Mouse (Mus musculus): ENCODE data around the gene Ssmem1.

Gene Ssmem1

DNA sequence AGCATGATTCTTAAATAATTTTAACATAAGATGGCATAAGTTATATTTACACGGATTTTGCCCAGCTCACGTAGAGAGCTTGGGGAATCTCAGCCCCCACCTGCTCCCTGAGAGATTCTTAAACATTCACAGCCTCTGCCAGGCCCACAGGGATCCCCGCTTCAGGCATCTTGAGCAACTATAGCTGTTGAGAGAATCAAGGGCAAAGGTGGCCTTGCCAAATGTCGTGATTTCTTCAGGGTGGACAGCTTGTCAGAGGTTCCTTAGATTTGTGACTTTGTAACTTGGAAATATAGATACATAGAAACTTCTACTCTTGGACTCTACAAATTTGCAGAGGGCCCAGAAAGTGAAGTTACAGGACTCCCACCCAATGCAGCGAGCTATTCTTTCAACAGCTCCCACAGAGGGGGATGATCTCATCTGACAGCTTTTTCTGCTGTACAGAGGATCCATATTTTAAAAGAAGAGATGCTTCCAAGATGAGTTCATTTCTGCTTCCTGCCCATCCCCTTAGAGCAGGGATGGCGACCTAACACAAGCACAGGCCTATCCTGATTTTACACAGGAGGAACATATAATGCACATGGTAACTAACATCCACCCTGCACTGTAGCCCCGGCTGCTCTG is 43.8 kb downstream of the Ssmem1 start:
- in situ Hi-C loops (cut with MseI, MboI): no loop called here

DNA sequence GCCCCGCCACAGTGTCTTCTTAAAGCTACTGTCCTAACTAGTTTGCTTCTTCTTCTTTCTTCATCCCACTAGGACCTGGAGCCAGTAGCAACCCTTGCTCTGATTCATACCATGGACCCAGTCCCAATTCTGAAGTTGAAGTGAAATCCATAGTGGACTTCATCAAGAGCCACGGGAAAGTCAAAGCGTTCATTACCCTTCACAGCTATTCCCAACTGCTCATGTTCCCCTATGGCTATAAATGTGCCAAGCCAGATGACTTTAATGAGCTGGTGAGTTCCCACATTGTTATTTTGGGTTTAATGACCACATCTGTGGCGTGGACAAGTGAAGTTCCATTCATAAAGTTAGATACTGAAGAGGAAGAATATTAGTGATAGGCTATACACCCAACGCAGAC is 44.4 kb downstream of the Ssmem1 start:
- in situ Hi-C loops (cut with MseI, MboI): no loop called here

DNA sequence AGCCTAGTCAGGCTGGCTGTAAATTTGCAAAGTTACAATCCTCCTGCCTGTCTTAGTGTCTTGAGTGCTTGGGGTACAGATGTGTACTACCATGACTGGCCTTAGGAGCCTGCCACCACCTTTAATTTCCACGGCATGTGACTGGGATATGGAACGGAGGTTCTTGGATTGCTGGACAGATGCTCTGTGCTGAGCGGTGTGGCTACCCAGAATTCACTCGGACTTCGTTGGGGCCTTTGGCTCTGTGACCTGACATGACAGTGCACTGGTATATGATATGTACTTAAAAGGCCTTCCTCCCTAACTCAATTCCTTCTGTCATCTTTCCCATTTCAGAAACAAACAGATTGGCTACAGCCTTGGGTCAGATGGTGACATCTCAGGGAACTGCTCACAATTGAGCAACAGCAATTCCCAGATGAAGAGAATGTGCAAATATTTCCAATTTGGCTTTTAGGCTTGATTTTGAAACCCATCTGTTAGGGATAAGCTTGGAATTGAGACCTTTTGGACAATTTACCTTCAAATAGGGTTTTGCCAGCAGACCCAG is 45.0 kb downstream of the Ssmem1 start:
- in situ Hi-C loops (cut with MseI, MboI): no loop called here

DNA sequence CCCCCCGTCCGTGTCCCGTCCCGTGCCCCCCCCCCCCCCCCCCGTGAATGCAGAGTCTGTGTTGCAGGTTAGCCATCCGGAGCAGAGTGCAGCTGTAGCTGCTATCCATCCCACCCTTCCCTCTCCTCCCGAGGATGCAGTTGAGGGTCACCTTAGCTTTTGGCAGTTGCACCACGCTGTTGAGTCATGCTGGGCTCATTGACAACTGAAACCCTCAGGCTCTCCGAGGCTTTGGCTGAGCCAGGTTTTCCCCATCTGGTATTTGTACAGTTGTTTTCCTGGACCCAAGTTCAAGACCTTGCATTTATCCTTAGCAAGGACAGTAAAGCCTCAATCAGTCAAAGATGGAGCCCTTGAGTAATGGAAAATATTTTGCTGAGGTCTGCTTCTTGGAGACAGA is 46.4 kb downstream of the Ssmem1 start:
- in situ Hi-C loops (cut with MseI, MboI): no loop called here

DNA sequence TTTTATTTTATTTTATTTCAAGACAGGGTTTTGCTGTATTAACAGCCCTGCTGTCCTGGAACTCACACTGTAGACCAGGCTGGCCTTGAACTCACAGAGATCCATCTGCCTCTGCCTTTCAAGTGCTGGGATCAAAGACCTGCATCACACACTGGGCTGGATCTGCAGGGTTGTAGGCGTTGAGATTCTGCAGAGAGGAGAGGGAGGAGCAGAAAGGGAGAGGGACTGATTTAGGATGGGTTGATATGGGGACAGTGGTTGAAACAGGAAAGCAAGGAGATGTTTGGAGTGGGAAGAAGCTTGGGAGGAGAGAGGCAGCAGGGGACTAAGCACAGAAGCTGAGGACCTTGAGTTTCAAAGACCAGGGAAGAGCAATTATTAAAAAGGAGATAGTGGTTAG is 50.1 kb downstream of the Ssmem1 start:
- in situ Hi-C loops (cut with MseI, MboI): no loop called here

DNA sequence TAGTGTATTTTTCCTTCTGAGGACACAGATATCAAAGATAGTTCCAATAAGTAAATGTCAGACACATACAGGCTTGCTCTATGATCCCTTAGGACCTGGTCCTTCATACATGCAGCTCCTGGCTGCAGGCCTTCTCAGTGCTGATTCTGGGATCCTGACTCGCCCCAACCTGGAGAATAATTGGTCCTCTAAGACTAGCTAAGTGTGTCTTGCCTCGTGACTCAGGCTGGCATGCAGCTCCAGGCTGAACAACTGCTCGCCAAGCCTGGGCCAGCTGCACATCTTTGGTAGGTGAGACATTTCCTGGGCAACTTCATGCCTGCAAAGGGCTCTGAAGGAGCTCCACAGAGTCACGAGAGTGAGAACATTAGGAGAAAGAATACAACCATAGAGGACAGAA is 52.5 kb downstream of the Ssmem1 start:
- in situ Hi-C loops (cut with MseI, MboI): no loop called here

DNA sequence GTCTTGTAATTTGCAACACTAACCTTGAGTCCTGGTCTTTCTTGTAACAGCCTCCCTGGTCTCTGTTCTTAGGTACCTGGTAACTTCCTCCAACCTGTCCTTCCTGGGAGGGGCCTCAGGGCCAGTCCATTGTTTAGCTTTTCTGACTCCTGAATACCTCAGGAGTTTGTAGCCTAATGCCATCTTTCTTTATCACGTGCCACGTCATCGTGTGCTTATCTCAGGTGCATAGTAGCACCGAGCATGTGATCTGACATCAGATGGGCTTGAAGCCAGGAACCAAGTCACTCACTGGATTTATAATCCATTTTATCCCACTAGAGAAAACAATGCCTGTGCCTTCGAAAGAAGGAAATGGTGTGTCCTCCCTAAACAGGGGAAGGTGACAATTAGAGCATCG is 53.9 kb downstream of the Ssmem1 start:
- in situ Hi-C loops (cut with MseI, MboI): no loop called here

DNA sequence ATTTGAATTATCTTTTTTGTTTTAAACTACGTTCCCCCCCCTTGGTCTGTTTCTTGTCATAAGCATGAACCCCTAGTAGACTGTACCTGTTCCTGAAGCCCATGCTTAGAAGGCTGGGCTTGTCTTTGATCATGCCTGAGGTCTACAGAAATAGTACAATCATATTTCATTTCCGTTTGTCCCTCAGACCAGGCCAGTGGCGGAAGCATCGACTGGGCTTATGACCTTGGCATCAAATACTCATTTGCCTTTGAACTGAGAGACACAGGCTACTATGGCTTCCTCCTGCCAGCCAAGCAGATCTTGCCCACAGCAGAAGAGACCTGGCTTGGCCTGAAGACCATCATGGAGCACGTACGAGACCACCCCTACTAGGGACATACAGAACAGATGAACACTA is 54.4 kb downstream of the Ssmem1 start:
- in situ Hi-C loops (cut with MseI, MboI): no loop called here

DNA sequence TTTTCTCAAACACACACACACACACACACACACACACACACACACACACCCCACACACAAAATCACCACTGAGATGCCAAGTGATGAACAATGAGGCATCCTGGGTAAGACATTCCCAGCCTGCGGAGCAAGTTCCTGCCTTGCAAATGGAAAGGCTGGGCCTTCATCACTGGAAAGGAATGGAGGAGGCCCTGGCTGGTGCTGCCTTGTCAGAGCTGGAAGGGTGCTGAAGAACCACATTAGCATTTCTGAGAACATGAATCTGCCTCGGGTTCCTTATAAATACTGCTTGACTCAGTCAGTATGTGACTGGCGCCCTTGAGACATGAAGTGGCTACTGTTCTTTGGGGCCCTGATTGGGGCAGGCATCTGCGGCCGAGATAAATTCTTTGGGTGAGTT is 58.4 kb downstream of the Ssmem1 start, which contains the start of gene Cpa4:
Gene Cpa4 (plus strand): TSS at position 301 of the 400 bp plus-strand sequence.
- in situ Hi-C loops (cut with MseI, MboI): no loop called here

DNA sequence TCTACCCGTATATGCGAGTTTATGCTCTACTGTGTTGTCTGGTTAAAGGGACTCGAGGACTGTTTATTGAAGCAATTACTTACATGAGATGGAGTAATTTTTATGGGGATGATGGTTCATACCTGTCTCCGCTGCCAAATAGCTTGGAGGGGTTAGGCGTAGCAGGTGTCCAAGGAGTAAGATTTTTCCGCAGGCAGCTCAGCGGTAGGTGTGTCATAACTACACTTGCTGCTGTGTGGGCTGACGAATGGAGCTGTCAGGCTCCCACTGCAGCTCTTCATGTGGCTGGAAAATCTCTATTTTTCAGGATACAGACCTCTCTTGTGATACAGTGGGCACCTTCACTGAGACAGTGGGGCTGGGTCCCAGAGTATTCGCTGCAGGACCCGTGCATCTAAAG is 59.7 kb downstream of the Ssmem1 start:
- in situ Hi-C loops (cut with MseI, MboI): no loop called here

Data from mouse trophoblast stem cell (cell line).